Mouse (Mus musculus) intestine, postnatal 0 days (tissue): ENCODE measurements around the gene Kcnmb3. TPM values are rescaled to one million over a fixed set of nuclear protein-coding genes. Genes with fewer than 3 reads are reported as not detected.

Experiments used
- ATAC-seq: fragments of 200-750 bp; cut with Nextera tagmentation; 2 replicates; pipeline ENCODE4 v1.8.0; 2017; ENCODE audit warnings: mild to moderate bottlenecking, moderate TSS enrichment, moderate library complexity
- H3K27ac ChIP-seq: fragments of 300-500 bp; sonication (generic); 2 replicates; pipeline ENCODE4 v1.5.1; 2014; ENCODE audit warnings: mild to moderate bottlenecking, low read depth, low read length, moderate library complexity
- H3K27me3 ChIP-seq: fragments of 300-500 bp; sonication (generic); replicated peaks from 2 replicates; pipeline ENCODE4 v1.6.1; 2014; ENCODE audit warnings: low read length, mixed read lengths; ENCODE audit not compliant: control insufficient read depth, insufficient read depth
- H3K36me3 ChIP-seq: fragments of 300-500 bp; sonication (generic); 2 replicates; pipeline ENCODE4 v1.6.1; 2014; ENCODE audit warnings: mild to moderate bottlenecking, moderate library complexity; ENCODE audit not compliant: control insufficient read depth, insufficient read depth
- H3K4me1 ChIP-seq: fragments of 300-500 bp; sonication (generic); replicated peaks from 2 replicates; pipeline ENCODE4 v1.6.1; 2014; ENCODE audit warnings: antibody characterized with exemption, low read length, mixed read lengths; ENCODE audit not compliant: control insufficient read depth, insufficient read depth
- H3K4me2 ChIP-seq: fragments of 300-500 bp; sonication (generic); replicated peaks from 2 replicates; pipeline ENCODE4 v1.6.1; 2014; ENCODE audit warnings: low read depth, mild to moderate bottlenecking, moderate library complexity
- H3K4me3 ChIP-seq: fragments of 300-500 bp; sonication (generic); 2 replicates; pipeline ENCODE4 v1.5.1; 2014; ENCODE audit warnings: low read depth, low read length
- H3K9ac ChIP-seq: fragments of 300-500 bp; sonication (generic); 2 replicates; pipeline ENCODE4 v1.6.1; 2014; ENCODE audit warnings: mild to moderate bottlenecking, low read depth, low read length
- H3K9me3 ChIP-seq: fragments of 300-500 bp; sonication (generic); 2 replicates; pipeline ENCODE4 v1.6.1; 2016; ENCODE audit warnings: mixed run types; ENCODE audit not compliant: control insufficient read depth
- CTCF ChIP-seq: sonication (generic); IDR thresholded peaks from 2 replicates; pipeline ENCODE4 v1.5.1; 2016; ENCODE audit warnings: low read depth, mild to moderate bottlenecking, control low read depth, antibody characterized with exemption, moderate library complexity
- WGBS: fragments of 180-500 bp; shearing (Covaris S2); extraction: QIAGEN DNeasy Blood & Tissue Kit; methylation state at CpG from one replicate; pipeline ENCODE4 v1.1.7; 2014; 5-methylcytosine and 5-hydroxymethylcytosine counted together
- polyA plus RNA-seq: library from polyadenylated mRNA; unstranded; fragments of >200 nt; fragmentation: Nextera tagmentation; extraction: Ambion mirVana; gene quantifications from 2 replicates; pipeline ENCODE4 v1.2.1, GENCODE M21; 2015

Gene Kcnmb3
- polyA plus RNA-seq, 1 experiment from 2014 or later, result 0.07 TPM

DNA sequence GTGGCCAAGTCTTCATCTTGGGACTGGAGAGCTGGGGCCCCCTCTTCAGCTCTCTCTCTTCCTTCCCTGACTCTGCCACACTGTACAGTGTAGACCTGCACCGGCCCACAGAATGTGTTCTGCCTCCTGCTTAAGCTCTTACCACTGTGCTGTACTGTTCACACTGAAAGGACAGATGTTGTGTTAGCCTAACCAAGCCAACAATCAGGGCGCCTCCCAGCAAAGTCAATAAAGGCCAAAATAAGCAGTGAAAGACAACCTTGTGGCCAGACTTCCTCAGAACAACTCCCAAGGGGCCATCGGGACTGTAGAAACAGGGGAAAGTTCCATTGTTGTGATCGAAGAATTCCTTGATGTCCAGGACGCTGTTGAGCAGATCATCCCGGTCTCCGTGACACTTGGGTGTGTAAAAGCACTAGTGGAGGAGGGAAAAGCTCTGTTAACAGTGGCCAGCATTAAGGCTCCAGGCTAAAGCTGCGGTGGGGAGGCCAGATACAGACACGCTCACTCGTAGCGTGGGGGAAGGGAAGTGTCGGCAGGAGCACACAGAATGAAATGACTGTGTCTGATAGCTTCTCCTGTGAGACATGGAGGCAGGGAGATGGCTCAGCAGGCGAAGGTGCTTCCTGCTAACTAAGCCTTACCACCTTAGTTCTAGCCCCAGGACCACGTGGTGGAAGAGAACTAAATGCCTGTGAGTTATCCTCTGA lies 19.7 kb downstream of the Kcnmb3 start:
- H3K9me3 ChIP-seq, result no peaks in the 10 kb centered on the region
- WGBS, result 57% methylated on average over 14 of the region's 14 CpGs
- H3K27me3 ChIP-seq, result no peaks in the 10 kb centered on the region
- H3K9ac ChIP-seq, result no peak overlapping the region
- no peaks in the 10 kb centered on the region for H3K36me3 ChIP-seq
- no peak overlapping the region for H3K27ac ChIP-seq
- no peaks in the 10 kb centered on the region for H3K4me1 ChIP-seq
- H3K4me3 ChIP-seq, result no peak overlapping the region
- no peak for ATAC-seq
- no peak for TF ChIP-seq CTCF
- no peak overlapping the region for H3K4me2 ChIP-seq

DNA sequence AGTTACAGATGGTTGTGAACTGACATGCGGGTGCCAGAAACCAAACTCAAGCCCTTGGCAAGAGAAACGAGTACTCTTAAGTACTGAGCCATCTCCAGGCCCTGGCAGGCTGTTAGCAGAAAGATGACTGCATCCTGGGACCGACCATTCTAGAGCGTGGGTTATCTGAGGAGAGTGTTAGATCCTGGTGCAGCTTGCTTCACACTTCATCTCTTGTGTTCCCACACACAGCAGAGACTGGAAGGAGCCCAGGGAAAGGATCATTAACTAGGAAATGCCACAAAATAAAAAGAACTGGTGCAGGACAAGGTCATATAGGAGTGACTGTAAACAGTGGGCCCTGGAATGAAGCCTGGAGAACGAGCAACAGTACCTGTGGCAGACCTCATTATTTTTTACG lies 20.9 kb downstream of the Kcnmb3 start:
- Histone ChIP-seq H3K27me3 (no peaks in the 10 kb centered on the region), H3K36me3 (no peaks in the 10 kb centered on the region), H3K4me3 (no peak overlapping the region), H3K9ac (no peak overlapping the region), H3K9me3 (no peaks in the 10 kb centered on the region), H3K27ac (no peak overlapping the region), H3K4me2 (no peak overlapping the region), H3K4me1 (no peaks in the 10 kb centered on the region)
- 41% methylated on average over 6 of the region's 6 CpGs for WGBS
- ATAC-seq, result no peak
- no peak for TF ChIP-seq CTCF

DNA sequence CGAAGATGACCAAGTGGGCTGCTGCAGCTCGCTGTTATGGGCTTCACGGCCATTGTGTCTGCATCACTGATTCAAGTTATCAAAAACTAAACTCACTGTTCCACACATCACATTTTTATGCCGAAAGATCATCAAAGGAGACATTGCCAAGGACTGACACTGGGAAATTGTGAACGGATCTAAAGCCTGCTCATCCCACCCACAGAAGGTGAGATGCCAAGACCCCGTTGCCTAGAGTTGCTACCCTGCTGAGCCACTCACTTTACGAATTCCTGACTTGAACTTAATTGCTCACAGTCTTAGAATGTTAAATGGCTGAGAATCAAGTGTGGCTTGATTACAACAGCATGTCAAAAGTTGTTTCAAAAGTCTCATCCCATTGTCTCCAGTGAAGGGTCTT lies 21.6 kb downstream of the Kcnmb3 start:
- Histone ChIP-seq H3K27me3 (no peaks in the 10 kb centered on the region), H3K9ac (no peak overlapping the region), H3K36me3 (no peaks in the 10 kb centered on the region), H3K4me1 (no peaks in the 10 kb centered on the region), H3K27ac (no peak overlapping the region), H3K4me3 (no peak overlapping the region), H3K4me2 (no peak overlapping the region), H3K9me3 (no peaks in the 10 kb centered on the region)
- no peak for ATAC-seq
- WGBS, result 76% methylated on average over 7 of the region's 7 CpGs
- no peak for TF ChIP-seq CTCF

DNA sequence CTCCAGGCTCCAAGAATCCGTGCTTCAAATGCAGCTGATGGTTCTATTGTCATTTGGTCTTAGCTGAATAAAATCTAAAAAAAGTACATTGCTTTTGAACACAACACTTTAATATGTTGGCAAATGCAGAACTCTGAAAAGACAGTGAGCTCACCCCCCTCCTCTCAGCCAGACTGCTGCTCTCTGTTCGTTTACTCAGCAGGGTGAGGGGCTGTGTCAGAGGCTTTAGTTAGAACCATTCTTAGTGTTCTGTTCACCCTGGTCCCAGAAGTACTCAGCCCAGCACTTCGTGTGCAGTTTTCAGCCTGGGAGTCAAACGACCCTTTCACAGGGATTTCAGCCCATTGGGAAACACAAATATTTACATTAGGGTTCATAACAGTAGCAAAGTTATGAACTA lies 23.6 kb downstream of the Kcnmb3 start:
- ATAC-seq, result no peak
- Histone ChIP-seq H3K27me3 (no peaks in the 10 kb centered on the region), H3K9me3 (no peaks in the 10 kb centered on the region), H3K9ac (no peak overlapping the region), H3K4me3 (no peak overlapping the region), H3K36me3 (peaks cover 6% of the 10 kb centered on the region; the same call in 1 of the 2 replicates), H3K27ac (no peak overlapping the region), H3K4me2 (no peak overlapping the region), H3K4me1 (no peaks in the 10 kb centered on the region)
- 38% methylated on average over 4 of the region's 4 CpGs for WGBS
- no peak for TF ChIP-seq CTCF

DNA sequence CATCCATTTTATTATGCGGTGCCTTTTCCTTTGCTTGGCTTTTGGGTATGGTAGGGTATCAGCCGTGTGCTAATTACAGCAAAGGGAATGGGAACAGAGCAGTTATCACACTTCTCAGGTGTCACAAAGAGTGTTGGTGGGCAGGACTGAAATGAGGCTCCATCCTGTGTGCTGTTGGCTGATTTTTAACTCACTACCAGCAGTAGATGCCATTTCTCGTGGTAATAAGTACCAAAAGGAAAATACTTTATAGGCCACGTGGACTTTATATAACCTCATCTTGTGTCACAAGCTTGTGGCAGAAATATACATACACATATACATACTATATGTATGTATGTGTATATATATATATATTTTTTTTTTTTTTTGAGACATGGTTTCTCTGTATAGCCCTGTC lies 24.7 kb downstream of the Kcnmb3 start:
- 94% methylated on average over 4 of the region's 4 CpGs for WGBS
- TF ChIP-seq CTCF, result no peak
- peaks cover 17% of the 10 kb centered on the region for H3K36me3 ChIP-seq
- H3K9me3 ChIP-seq, result no peaks in the 10 kb centered on the region
- H3K4me2 ChIP-seq, result no peak overlapping the region
- H3K9ac ChIP-seq, result no peak overlapping the region
- H3K27ac ChIP-seq, result no peak overlapping the region
- H3K4me3 ChIP-seq, result no peak overlapping the region
- H3K27me3 ChIP-seq, result no peaks in the 10 kb centered on the region
- no peak for ATAC-seq
- no peaks in the 10 kb centered on the region for H3K4me1 ChIP-seq

DNA sequence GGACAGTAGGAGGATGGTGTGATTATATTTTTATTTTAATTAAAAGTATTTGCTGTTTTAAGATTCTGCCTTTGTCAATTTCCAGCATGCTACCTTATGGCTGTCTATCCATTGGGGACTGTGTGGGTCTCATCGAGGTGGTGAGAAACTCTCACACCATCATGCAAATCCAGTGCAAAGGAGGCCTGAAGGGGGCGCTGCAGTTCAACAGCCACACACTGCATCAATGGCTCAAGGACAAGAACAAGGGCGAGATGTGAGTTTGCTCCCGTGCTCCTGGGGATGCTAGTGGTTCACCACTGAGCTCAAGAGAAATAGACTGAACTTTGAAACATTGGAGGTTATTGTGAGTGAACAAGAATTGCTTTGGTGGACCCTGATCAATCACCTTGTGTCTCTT lies 32.3 kb downstream of the Kcnmb3 start:
- no peak overlapping the region for H3K4me3 ChIP-seq
- H3K36me3 ChIP-seq, result peaks cover 72% of the 10 kb centered on the region
- 68% methylated on average over 4 of the region's 4 CpGs for WGBS
- H3K4me2 ChIP-seq, result no peak overlapping the region
- H3K27ac ChIP-seq, result no peak overlapping the region
- no peaks in the 10 kb centered on the region for H3K9me3 ChIP-seq
- H3K9ac ChIP-seq, result no peak overlapping the region
- H3K27me3 ChIP-seq, result no peaks in the 10 kb centered on the region
- TF ChIP-seq CTCF, result peak; percentile 69
- ATAC-seq, result no peak
- H3K4me1 ChIP-seq, result no peaks in the 10 kb centered on the region
